Mouse (Mus musculus): Measurements from ENCODE around the gene Syne4.
A peak's percentile ranks its signal among the peaks of the same experiment; 100 is the strongest.

Syne4 gene

GRCm38 (mm10) chr7:30328379-30328778, 13.8 kb downstream of the Syne4 start:
- no peak for DNase-seq (ENCODE audit: low read depth, low spot score)

DNA sequence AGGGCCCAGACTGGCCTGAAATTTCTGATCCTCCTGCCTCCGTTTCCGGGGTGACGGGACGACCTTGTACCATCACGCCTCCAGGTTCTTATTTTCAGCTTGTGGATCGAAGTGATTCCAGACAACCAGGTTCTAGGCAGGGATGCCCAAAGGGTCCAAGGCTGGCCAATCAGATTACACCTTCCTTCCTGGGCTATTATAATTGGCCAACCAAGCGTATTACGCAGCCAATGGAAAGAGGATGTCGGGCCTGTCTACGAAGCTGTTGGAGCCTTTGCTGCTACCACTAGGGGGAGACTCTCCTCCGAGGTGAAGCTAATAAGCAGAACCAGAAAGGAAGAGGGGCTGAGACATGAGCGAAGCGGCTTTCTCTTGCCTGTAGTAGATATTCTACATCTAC, 17.3 kb downstream of the Syne4 start:
- DNase-seq (ENCODE audit: low read depth, low spot score): peak; percentile 48

- DNase-seq (ENCODE audit: low read depth, low spot score): no peak
Measured at GRCm38 (mm10) chr7:30332622-30333259, 18.1 kb downstream of the Syne4 start.

DNA sequence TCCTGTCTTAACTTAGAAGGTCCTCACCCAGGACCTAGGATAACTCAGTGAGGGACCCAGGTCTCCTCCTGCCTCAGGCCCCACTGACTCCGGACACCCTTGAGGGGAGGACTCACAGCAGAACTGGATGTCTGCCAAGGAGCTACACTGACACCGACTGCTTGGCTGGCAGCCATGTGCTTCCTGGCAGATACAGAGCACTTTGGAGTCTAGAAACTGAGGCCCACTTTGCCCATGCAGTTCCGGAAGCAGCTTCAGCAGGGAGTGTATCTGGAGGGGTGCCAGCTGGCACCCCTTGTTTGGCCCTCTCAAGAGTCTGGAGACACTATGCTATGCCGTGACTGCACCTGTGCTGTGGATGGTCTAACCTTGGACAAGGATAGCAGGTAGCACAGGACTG, 18.8 kb downstream of the Syne4 start:
- peak; percentile 41 for DNase-seq (ENCODE audit: low read depth, low spot score)

GRCm38 (mm10) chr7:30334563-30334962, 20.0 kb downstream of the Syne4 start:
- DNase-seq (ENCODE audit: low read depth, low spot score): no peak

DNA sequence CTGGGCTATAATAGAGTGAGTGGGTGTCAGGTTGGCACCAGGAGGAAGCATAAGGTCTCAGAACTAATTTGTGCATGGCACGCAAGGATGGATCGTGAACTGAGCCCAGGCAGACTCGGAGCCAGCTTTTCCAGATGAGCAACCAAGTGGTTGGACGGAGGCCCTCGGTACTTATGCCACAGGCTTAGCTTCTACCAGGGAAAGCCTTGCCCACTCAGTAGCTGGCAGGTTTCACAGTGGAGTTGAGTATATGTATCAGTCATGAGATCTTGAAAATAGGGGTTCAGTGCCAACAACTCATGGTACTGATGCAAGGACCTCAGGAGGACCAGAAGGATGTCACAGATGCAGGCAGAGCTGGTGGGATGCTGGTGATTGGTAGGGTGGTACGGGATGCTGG, 21.1 kb downstream of the Syne4 start:
- no peak for DNase-seq (ENCODE audit: low read depth, low spot score)

GRCm38 (mm10) chr7:30336384-30336783, 21.8 kb downstream of the Syne4 start:
- DNase-seq (ENCODE audit: low read depth, low spot score): peak; percentile 66

- DNase-seq (ENCODE audit: low read depth, low spot score): no peak
Measured at GRCm38 (mm10) chr7:30339432-30340109, 25.0 kb downstream of the Syne4 start.

DNA sequence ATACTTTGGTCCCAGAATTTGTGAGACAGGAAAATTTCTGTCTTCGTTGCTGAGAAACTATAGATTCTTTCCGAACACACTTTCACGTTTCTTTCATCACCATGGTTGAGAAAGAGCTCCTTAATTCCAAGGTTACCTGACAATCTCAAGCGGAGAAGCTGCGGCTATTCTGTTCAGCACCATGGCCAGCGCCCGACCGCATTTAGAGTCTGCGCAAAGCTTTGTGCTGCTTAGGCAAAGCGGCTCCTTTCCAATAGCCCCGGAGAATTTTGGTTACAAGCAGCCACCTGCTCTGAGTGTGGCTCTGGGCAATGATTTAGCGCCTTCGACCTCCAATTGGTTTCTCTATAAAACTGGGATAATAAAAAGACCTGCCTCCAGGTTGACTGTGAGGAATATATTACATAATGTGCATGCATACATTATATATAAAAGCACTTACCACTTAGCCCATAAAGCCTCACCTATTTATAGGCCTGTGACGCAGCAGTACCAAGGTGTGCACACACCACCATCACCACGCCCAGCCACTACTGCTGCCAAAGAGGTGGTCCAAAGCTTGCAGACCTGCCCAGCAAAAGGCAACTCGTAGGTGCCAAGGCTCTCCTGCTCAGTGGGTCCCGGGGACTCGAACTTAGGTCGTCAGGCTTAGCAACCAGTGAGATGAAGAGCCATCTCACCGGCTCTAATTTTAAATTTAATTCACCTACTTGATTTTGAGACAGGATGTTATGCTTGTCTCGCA, 32.2 kb downstream of the Syne4 start:
- DNase-seq (ENCODE audit: low read depth, low spot score): peak; percentile 16

GRCm38 (mm10) chr7:30347828-30348227, 33.2 kb downstream of the Syne4 start:
- peak; percentile 15 for DNase-seq (ENCODE audit: low read depth, low spot score)

GRCm38 (mm10) chr7:30353279-30353822, 38.7 kb downstream of the Syne4 start:
- peak; percentile 52 for DNase-seq (ENCODE audit: low read depth, low spot score)

- no peak for DNase-seq (ENCODE audit: low read depth, low spot score)
Measured at GRCm38 (mm10) chr7:30354059-30354458, 39.5 kb downstream of the Syne4 start.

DNA sequence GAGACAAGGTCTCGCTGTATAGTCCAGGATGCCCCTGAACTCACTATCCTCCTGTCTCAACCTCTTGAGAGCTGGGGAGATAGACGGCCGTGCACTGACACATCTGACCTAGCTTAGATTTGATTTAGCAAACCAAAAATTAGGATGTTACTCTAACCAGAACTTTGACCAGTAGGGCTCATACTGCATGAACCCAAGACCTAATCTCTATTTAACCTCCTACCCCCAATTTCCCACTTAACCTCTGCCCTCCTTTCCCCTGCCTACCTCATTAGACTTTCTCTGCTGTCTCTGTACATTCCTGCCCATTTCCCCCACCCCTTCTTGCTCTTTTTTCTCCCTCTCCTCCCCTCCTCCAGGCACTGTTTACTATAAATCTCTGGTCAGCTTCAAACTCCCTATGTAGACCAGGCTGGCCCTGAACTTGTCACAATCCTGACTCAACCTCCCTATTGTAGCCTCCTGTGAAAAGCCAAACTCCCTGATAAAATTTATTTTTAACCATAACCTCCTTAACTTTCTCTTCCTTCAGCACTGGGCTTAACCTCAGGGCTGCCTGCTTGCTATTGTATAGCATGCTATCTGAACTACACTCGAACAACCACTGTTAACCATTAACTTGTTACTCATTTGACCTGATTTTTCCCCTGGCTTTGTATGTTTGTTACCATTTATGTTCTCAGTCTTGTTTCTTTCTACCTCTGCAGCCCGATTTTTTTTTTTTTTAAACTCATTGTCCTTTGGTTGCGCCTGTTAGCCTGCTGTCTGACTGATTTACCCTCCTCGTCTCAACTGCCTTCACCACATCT, 44.0 kb downstream of the Syne4 start:
- no peak for DNase-seq (ENCODE audit: low read depth, low spot score)

DNA sequence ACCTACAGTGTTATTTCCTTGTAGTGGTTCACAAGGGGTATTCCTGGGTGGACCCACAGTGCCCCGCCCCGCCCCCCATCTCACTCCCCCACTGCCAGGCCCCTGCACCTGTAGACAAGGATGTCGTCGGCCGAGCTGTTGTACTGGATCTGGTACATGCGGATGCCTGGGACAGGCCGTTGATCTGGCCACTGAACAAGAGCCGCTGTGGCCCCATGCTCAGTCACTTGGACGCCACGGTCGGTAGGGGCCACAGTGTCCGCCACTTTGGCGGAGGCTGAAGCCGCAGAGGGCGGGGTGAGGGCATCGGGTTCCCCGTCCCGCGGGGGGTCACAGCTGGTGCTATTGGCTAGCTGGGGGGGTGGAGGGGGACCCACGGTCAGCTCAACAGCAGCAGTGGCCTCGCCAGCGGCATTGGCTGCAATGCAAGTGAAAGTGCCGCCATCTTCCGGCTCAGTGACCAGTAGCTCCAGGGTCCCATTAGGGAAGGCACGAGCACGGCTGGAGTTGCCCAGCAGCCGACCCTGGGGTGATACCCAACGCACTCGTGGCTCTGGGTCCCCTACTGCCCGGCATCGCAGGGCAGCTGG, 44.8 kb downstream of the Syne4 start:
- DNase-seq (ENCODE audit: low read depth, low spot score): no peak

- DNase-seq (ENCODE audit: low read depth, low spot score): no peak
Measured at GRCm38 (mm10) chr7:30360028-30360427, 45.4 kb downstream of the Syne4 start.

GRCm38 (mm10) chr7:30362652-30363343, 48.2 kb downstream of the Syne4 start, which contains the start of gene Lrfn3:
Gene Lrfn3 (minus strand): TSS chr7:30362772.
- DNase-seq (ENCODE audit: low read depth, low spot score): peak; percentile 22

DNA sequence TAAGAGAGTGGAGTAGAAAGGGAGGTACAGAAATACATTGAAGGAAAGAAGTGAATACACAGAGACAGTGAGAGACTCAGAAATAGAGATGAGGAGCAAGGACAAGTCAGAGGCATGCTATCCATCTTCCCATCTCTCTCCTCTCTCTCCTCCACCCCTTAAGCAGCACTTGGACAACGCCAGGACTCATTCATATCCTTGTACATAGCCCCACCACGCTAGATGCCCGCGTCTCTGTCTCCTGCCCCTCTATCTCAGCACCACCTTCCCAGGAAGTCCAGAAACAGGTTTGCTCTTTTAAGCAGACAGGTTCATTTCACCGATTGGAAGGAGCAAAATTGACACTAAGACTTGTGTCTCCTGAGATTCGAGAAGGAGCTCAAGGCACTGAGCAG, 48.7 kb downstream of the Syne4 start:
- no peak for DNase-seq (ENCODE audit: low read depth, low spot score)

GRCm38 (mm10) chr7:30367466-30367865, 52.9 kb downstream of the Syne4 start:
- DNase-seq (ENCODE audit: low read depth, low spot score): no peak

All from skeletal muscle tissue, adult 2 months (tissue).